Mouse (Mus musculus) E14TG2a.4 (cell line): ENCODE data around the gene Pcsk7.

ENCODE experiments used
- CTCF ChIP-seq: conservative IDR thresholded peaks from 2 replicates; pipeline ENCODE4 v1.5.1; 2014; ENCODE audit warnings: low read length
- NANOG ChIP-seq: IDR thresholded peaks from 2 replicates; pipeline ENCODE4 v1.6.1; 2014; ENCODE audit warnings: borderline replicate concordance, low read length, mixed read lengths
- POU5F1 ChIP-seq: IDR thresholded peaks from 2 replicates; pipeline ENCODE4 v1.6.1; 2014; ENCODE audit warnings: low read length, borderline replicate concordance

- TF ChIP-seq CTCF (no peak), NANOG (no peak), POU5F1 (no peak)
These were observed 36.0 kb upstream of the Pcsk7 start for GRCm38 (mm10) chr9:45870265-45870664.
